Mouse (Mus musculus): ENCODE results near the gene C130032M10Rik.

DNA sequence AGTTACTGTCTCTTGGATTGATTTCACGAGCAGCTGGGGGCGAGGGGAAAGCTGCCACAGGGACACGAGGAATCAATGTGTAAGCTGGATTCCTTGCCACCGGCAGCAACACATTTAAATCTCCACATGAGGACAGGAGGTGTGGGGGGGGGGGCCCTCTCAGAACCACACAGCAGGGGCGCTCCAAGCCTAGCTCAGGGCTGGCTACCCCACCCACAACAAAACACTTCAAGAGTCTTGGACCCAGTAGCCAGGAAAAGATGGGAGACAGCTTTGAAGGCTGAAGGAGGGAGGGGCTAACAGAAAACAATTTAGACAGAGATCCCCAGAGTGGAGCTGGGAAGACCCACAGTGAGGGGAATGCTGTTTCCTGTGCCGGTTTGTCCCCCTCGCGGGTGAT lies 10.4 kb downstream of the C130032M10Rik start:
- no peak for TF ChIP-seq GATA1 (IDR thresholded peaks at IDR 0.05; ENCODE audit: borderline replicate concordance, low read length)
- TF ChIP-seq FLI1 (IDR thresholded peaks at IDR 0.05; ENCODE audit: low read length) = no peak

All from megakaryocyte, embryonic 14.5 days (primary cell).